Mouse (Mus musculus): Measurements from ENCODE around the gene Vwa8.

DNA sequence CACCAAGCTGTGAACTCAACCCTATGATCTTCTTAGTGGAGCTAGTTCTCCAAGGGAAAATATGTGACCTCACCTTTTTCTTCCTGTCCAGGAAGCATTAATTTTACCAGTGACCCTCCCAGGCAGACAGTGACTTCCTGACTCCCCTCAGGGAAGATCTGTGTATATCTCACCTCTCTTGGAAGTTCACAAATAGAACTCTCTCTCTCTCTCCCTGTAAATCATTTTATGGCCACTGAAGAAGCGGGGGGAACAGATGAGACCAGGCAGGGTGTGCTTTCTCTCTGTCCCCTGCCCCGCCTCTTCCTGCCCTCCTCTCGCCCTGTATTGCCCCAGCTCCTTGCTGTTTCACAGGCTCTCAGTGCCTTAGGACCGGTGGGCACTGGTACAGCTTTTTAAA lies 315.5 kb downstream of the Vwa8 start:
- TF ChIP-seq CTCF (conservative IDR thresholded peaks at IDR 0.05 in 1 of 2, IDR thresholded peaks at IDR 0.05 in 1 of 2; ENCODE audit: low read depth in 2 of 2, low read length in 2 of 2): no peak
- TF ChIP-seq GABPA (IDR thresholded peaks at IDR 0.05; ENCODE audit: insufficient replicate concordance, low read depth, low read length): no peak
- TF ChIP-seq POLR2A (IDR thresholded peaks at IDR 0.05; ENCODE audit: low read depth, low read length): no peak
- no peak for TF ChIP-seq MAX (IDR thresholded peaks at IDR 0.05; ENCODE audit: low read length)
- no peak for TF ChIP-seq RCOR1 (conservative IDR thresholded peaks at IDR 0.05; ENCODE audit: low read depth, low read length)
- no peak for TF ChIP-seq MAFK (IDR thresholded peaks at IDR 0.05; ENCODE audit: insufficient replicate concordance, low read length)
- no peak for TF ChIP-seq BHLHE40 (IDR thresholded peaks at IDR 0.05; ENCODE audit: low read depth, low read length)
- no peak for TF ChIP-seq EP300 (IDR thresholded peaks at IDR 0.05; ENCODE audit: low read length)
- TF ChIP-seq TBP (conservative IDR thresholded peaks at IDR 0.05; ENCODE audit: low read depth, low read length): no peak
- TF ChIP-seq MEF2A (IDR thresholded peaks at IDR 0.05; ENCODE audit: borderline replicate concordance, low read depth, low read length): no peak

Measured in CH12.LX (cell line).